Mouse (Mus musculus) heart, adult 2 months (tissue): ENCODE data around the gene Pbx2.

Experiments used
- CTCF ChIP-seq: fragments of 200-600 bp; IDR thresholded peaks from 2 replicates; pipeline ENCODE4 v1.8.1; 2022; ENCODE audit warnings: antibody characterized with exemption, mild to moderate bottlenecking, moderate library complexity
- EP300 ChIP-seq: fragments of 200-500 bp; IDR thresholded peaks from 2 replicates; pipeline ENCODE4 v1.6.1; 2011; ENCODE audit warnings: low read depth, low read length, control low read depth; ENCODE audit not compliant: insufficient read depth

- TF ChIP-seq CTCF, result no peak
- no peak for TF ChIP-seq EP300
Measured at GRCm38 (mm10) chr17:34549843-34550242, 41.2 kb upstream of the Pbx2 start.
